Mouse (Mus musculus) limb, embryonic 10.5 days (tissue): ENCODE measurements around the gene Pola2. TPM values are rescaled to one million over a fixed set of nuclear protein-coding genes. Genes with fewer than 3 reads are reported as not detected.

Experiments used
- DNase-seq: peaks from one replicate; pipeline ENCODE4 v3.0.0-alpha.2; 2017; ENCODE audit warnings: low spot score
- H3K27ac ChIP-seq: fragments of 300-500 bp; sonication (generic); 2 replicates; pipeline ENCODE4 v1.5.1; 2016; ENCODE audit warnings: mild to moderate bottlenecking
- H3K27me3 ChIP-seq: fragments of 300-500 bp; sonication (generic); 2 replicates; pipeline ENCODE4 v1.6.1; 2016; ENCODE audit warnings: low read depth, mild to moderate bottlenecking; ENCODE audit not compliant: poor library complexity, severe bottlenecking
- H3K36me3 ChIP-seq: fragments of 300-500 bp; sonication (generic); 2 replicates; pipeline ENCODE4 v1.6.1; 2016; ENCODE audit warnings: mild to moderate bottlenecking, moderate library complexity
- H3K4me1 ChIP-seq: fragments of 300-500 bp; sonication (generic); 2 replicates; pipeline ENCODE4 v1.6.1; 2016
- H3K4me3 ChIP-seq: fragments of 300-500 bp; sonication (generic); 2 replicates; pipeline ENCODE4 v1.5.1; 2016; ENCODE audit warnings: mild to moderate bottlenecking, moderate library complexity
- H3K9me3 ChIP-seq: fragments of 300-500 bp; sonication (generic); replicated peaks from 2 replicates; pipeline ENCODE4 v1.6.1; 2016; ENCODE audit warnings: mild to moderate bottlenecking
- WGBS: fragments of 180-500 bp; shearing (Covaris S2); methylation state at CpG from one replicate; pipeline ENCODE4 v1.1.7; 2016; 5-methylcytosine and 5-hydroxymethylcytosine counted together
- polyA plus RNA-seq: library from polyadenylated mRNA; unstranded; fragments of >200 nt; fragmentation: Nextera tagmentation; extraction: Ambion mirVana; gene quantifications from 2 replicates; pipeline ENCODE4 v1.2.1, GENCODE M21; 2016

The Pola2 gene
- polyA plus RNA-seq, 1 experiment from 2014 or later, result 130 TPM

DNA sequence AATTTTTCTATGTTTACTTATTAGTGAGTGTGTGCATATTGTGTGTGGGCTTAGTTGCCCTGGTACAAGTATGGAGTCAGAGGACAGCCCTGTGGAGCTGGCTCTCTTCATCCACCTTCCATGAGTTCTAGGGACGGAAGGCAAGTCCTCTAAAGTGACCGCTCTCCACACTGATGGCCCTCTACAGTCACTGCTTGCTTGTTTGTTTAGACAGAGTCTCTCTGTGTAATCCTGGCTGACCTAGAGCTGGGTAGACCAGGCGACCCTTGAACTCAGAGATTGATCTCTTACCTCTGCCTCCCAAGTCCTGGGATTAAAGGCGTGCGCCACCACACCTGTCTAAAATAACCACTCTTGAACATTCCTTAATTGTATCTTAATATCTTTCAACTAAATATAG is 6.6 kb downstream of the Pola2 start:
- Histone ChIP-seq H3K9me3 (no peaks in the 10 kb centered on the region), H3K4me3 (no peak overlapping the region), H3K27me3 (no peaks in the 10 kb centered on the region), H3K36me3 (peaks cover 91% of the 10 kb centered on the region), H3K4me1 (peaks cover 19% of the 10 kb centered on the region), H3K27ac (no peak overlapping the region)
- 87% methylated on average over 5 of the region's 5 CpGs for WGBS
- no peak for DNase-seq

DNA sequence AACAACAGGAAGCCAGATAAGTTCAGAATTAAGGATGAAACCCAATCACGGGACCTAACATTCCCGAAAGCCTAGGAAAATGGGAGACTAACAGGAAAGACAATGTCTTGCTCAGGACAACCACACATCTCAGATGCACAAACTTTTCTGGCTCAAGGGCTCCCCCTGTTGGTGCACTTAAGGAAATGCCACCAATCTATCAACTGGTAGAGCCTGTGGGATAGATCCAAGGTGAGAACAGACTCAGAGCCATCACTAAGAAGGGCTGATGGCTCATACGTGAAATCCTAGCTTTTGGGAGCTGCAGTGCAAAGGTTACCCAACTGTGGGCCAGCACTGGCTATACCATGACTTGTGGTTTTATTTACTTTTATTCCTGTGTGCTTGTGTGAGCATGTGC is 7.3 kb downstream of the Pola2 start:
- Histone ChIP-seq H3K27ac (no peak overlapping the region), H3K9me3 (no peaks in the 10 kb centered on the region), H3K4me3 (no peak overlapping the region), H3K27me3 (no peaks in the 10 kb centered on the region), H3K36me3 (peaks cover 97% of the 10 kb centered on the region), H3K4me1 (peaks cover 23% of the 10 kb centered on the region)
- peak; percentile 85 for DNase-seq
- WGBS, result 46% methylated on average over 3 of the region's 3 CpGs

DNA sequence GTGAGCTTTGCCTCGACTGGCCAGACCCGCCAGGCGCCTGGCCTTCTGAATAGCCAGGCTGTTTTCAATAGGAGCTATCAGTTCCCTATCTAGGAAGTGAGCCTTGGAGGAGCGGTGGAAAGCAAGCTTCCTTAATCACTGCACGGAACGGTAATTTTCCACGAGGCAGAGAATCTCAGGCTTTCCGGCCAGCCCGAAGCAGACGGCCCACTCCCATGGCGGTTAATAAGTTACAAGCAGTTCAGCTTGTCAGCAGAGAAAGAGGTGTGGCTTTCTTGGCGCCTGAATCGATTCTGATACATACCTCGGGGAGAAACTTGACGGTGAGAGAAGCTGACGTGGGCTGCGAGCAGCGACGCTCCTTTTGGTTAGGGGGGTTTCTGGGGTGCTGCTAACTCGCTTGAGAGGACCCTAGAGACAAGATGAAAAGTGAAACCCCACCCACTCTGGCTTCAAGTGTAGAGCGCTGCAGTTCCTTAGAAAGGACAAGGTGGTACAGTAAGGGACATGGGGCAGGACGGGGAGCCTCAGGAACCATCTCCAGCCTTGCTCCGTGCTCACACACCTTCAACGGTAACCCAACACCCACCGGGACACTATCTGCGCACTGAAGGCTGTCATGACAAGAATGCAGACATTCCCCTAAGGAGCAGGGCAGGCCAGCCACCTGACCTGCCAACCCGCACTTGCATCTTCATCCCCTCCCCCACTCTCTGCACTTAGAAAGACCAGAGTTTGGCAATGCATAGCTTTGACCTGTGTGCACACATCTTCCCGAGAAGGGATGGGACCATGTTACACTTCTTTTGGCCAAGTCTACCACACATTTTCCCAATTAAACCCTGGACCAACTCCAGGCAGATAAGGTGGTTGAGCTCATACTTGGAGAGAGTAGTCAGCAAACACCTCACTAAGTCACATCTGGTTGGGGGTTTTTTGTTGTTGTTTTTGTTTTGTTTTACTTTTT is 8.0 kb downstream of the Pola2 start:
- WGBS, result 87% methylated on average over 28 of the region's 28 CpGs

DNA sequence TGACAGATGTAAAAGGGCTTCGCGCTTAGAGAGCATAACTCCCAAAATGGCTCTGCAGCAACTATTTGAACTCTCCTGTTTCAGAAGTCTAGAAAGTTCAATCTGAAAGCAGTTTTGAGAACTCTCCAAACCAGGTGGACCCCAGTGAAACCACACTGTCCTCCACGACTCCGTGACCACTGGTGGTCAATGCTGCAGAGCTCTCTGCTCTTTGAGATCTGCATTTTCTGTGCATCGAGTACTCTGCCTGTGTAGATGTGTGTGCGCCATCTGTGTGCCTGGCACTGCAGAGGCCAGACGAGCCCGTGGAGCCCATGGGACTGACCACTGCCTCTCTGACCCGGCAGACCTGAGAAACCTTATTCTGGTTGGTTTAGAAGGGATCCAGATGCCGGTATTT is 9.1 kb downstream of the Pola2 start:
- Histone ChIP-seq H3K9me3 (no peaks in the 10 kb centered on the region), H3K4me1 (peaks cover 18% of the 10 kb centered on the region), H3K4me3 (no peak overlapping the region), H3K36me3 (peaks cover 97% of the 10 kb centered on the region), H3K27me3 (no peaks in the 10 kb centered on the region), H3K27ac (no peak overlapping the region)
- DNase-seq, result no peak
- 92% methylated on average over 10 of the region's 10 CpGs for WGBS

More for the DNA sequence above, 8.0 kb downstream of the Pola2 start:
- H3K4me3 ChIP-seq, result no peak overlapping the region
- H3K4me1 ChIP-seq, result peaks cover 18% of the 10 kb centered on the region
- no peak for DNase-seq
- no peaks in the 10 kb centered on the region for H3K27me3 ChIP-seq
- no peak overlapping the region for H3K27ac ChIP-seq
- peaks cover 97% of the 10 kb centered on the region for H3K36me3 ChIP-seq
- H3K9me3 ChIP-seq, result no peaks in the 10 kb centered on the region

DNA sequence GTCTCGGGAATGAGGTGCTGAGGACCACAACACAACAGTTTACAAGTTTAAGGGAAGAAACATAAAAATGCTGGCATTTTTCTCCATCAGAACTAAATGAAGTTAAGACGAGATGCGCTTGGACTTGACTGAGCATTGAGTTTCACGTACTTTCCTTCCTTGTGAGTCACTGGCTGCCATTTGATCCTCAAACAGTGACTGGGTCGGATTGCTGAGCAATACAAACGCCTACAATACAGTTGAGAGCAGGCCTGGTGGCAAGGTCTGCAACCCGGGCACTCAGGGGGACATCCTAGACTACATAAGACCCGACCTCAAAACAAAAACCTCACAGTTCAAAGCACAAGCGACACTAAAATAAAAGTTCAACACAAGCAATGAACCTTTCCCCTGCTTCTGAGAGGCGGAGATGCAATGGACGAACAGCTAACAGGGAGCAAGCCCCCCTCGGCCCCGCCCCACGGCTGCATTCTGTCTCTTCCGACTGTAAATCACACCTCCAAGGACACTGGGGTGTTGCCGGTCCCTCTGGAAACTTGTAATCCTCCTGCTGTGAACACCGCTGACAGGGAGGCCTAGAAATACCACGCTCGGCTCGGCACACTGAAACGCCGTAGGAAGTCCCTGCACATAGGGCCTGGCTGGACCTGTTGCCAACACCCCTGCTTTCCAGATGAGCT is 9.8 kb downstream of the Pola2 start:
- Histone ChIP-seq H3K27ac (no peak overlapping the region), H3K36me3 (peaks cover 97% of the 10 kb centered on the region), H3K27me3 (no peaks in the 10 kb centered on the region), H3K9me3 (no peaks in the 10 kb centered on the region), H3K4me3 (no peak overlapping the region), H3K4me1 (peaks cover 18% of the 10 kb centered on the region)
- no peak for DNase-seq
- WGBS, result 81% methylated on average over 22 of the region's 22 CpGs

DNA sequence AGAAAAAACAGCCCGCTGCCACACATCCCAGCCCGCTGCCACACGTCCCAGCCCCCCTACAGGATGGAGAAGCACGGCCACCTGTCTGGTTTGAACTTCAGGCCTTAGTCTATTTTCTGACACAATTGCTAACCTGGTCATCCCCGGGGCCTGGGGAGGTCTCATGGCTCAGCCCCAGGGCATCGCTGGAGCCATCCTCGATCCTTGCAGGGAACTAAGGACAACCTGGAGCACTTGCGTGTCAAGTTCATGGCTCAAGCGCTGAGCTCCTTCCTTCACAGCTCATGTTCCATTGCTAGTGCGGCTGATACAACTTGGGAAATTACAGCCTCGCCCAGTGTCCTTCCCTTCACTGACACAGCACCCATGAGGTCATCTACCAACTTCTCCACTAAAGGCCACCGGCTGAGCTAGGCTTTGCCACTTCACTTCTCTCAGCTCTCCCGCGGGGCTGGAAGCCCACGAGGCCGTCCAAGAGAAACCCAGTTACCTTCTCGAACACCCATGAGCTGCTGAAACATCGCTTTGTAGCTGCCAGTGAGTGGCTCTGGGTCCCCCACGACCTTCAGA is 10.7 kb downstream of the Pola2 start:
- peaks cover 18% of the 10 kb centered on the region for H3K4me1 ChIP-seq
- no peak overlapping the region for H3K4me3 ChIP-seq
- H3K27ac ChIP-seq, result 0 out of 2 replicates have a peak overlapping the region, but pooled peaks have one; percentile 53
- no peaks in the 10 kb centered on the region for H3K9me3 ChIP-seq
- no peak for DNase-seq
- peaks cover 97% of the 10 kb centered on the region for H3K36me3 ChIP-seq
- 94% methylated on average over 19 of the region's 19 CpGs for WGBS
- no peaks in the 10 kb centered on the region for H3K27me3 ChIP-seq

DNA sequence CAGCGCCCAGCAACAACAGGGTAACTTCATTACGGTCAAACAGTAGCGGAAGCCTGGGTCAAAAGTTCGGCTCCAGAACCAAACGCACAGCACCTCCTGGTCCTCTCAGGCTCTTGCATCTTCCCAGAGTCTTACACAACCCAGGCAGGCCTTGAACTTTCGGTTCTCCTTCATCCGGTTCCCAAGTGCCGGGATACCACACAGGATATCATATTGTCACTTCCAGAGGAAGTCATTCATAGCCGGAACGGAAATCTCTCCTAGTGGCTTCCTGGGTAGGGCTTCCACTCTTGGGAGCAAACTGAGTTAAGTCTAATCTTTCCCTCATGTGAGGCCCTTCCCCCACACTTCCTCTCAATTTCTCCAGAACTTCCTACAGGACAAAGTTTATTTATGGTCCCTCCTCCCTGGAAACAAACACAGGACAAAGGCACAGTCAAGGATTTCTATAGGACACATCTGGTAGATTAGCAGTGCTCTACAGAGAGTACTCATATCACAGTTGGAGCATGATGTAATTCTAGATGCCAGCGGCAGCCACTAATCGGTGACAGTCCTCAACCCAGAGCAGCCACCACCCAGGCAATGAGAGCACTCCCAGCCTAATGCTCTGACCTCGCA is 11.8 kb downstream of the Pola2 start:
- Histone ChIP-seq H3K27me3 (no peaks in the 10 kb centered on the region), H3K27ac (peak overlapping the region; percentile 53), H3K36me3 (peaks cover 97% of the 10 kb centered on the region), H3K4me1 (peaks cover 18% of the 10 kb centered on the region), H3K4me3 (no peak overlapping the region), H3K9me3 (no peaks in the 10 kb centered on the region)
- 88% methylated on average over 13 of the region's 13 CpGs for WGBS
- no peak for DNase-seq

DNA sequence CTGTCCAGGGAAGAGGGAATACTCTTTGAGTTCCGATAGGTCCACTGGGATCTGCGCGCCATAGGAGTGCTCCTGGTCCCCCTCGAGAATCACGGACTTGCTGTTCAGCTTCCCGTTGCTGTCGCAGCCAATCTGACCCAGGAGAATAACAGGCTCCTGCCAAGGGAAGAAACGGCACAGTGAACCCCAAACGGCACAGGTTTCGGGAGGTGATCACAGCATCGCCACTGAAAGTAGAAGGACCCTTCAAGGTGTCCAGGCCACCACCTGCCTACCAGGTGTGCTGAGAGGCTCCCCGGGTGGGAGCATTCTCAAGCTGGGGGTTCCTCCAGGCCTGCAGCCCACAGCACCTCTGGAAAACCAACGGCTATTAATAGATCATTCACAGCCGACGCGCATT is 12.4 kb downstream of the Pola2 start:
- WGBS, result 92% methylated on average over 16 of the region's 16 CpGs
- Histone ChIP-seq H3K9me3 (no peaks in the 10 kb centered on the region), H3K36me3 (peaks cover 98% of the 10 kb centered on the region), H3K4me1 (peaks cover 18% of the 10 kb centered on the region), H3K4me3 (no peak overlapping the region), H3K27ac (no peak overlapping the region), H3K27me3 (no peaks in the 10 kb centered on the region)
- no peak for DNase-seq

DNA sequence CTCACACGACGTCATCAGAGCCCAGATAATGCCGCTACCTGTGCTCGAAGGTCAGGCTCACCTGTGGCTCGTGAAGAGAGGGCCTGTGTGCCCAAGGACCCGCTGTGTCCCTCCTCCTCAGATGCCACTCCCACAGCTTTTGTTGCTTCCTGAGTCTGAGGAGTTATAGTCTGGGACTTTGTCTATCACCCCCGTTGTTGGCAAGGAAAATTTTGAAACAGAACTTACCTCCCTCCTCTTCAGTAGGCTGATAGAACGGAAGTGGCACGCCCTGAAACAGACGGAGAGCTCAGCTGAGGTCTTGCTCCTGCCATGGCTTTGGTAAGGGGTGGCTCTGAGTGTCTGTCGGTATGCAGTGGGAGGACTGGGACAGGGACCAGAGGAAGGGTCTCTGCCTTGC is 13.8 kb downstream of the Pola2 start:
- Histone ChIP-seq H3K36me3 (peaks cover 100% of the 10 kb centered on the region), H3K27me3 (no peaks in the 10 kb centered on the region), H3K9me3 (no peaks in the 10 kb centered on the region), H3K4me3 (no peak overlapping the region), H3K4me1 (peaks cover 21% of the 10 kb centered on the region), H3K27ac (no peak overlapping the region)
- WGBS, result 96% methylated on average over 11 of the region's 11 CpGs
- no peak for DNase-seq

DNA sequence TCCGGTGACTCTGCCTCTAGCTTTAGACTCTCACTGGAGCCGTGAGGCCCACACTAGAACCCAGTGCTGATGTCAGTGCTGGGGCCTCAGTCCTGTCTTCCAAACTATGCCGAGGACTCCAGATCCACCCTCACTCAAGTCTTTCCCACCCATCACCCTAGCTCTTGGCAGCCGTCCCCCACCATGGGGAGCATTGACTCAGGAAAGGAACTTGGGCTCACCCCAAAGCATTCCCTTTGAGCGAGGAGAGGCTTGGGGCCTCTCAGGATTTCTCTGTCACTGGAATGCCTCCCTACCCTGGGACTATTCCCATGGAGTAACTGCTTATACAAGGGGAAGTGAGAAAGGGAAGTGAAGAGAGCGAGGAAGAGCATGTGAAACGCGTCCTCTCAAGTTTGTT is 18.1 kb downstream of the Pola2 start:
- Histone ChIP-seq H3K27ac (no peak overlapping the region), H3K4me1 (peaks cover 11% of the 10 kb centered on the region), H3K36me3 (peaks cover 99% of the 10 kb centered on the region), H3K4me3 (no peak overlapping the region), H3K27me3 (no peaks in the 10 kb centered on the region), H3K9me3 (no peaks in the 10 kb centered on the region)
- no peak for DNase-seq
- 89% methylated on average over 8 of the region's 8 CpGs for WGBS

DNA sequence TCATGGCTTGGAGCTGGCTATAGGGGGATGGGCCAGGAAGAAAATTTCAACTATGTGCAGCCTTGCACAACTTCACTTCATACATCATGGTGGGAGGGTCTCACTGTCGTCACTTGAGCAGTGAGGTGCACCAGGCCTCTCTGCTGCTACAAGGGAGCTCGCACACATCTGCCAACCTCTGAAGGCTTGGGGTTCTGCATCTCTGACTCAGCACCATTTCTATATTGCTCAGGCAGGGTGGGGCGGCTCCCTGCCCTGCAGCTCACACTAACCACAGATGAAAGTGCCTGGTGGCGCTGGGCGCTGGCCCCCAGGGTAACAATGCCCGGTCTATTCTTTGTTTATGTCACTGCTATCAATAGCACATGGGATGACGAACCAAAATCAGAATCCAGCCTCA is 19.0 kb downstream of the Pola2 start:
- H3K27ac ChIP-seq, result peak overlapping the region; percentile 42; the same call in 1 of the 2 replicates
- H3K36me3 ChIP-seq, result peaks cover 98% of the 10 kb centered on the region
- 77% methylated on average over 7 of the region's 7 CpGs for WGBS
- no peak overlapping the region for H3K4me3 ChIP-seq
- H3K9me3 ChIP-seq, result no peaks in the 10 kb centered on the region
- peaks cover 11% of the 10 kb centered on the region for H3K4me1 ChIP-seq
- no peak for DNase-seq
- no peaks in the 10 kb centered on the region for H3K27me3 ChIP-seq

DNA sequence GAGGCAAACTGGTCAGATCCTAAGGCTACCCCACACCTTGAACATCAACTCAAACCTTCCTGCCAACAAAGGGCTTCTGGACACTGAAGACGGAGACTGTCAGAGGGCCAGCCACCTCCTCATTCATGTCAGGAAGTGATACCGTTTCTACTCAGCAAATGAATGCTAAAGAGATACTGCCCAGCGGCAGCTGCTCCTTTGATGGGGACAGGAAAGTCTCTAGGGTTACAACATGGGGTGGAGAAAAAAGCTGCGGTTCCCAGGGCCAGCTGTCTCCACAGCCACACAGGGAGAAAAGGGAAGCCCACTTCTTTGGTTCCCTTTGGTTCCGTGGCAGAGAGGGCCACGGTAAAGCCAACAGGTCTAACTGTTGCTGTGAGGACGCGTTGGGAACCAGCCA is 19.9 kb downstream of the Pola2 start:
- WGBS, result 83% methylated on average over 8 of the region's 8 CpGs
- Histone ChIP-seq H3K4me3 (no peak overlapping the region), H3K36me3 (peaks cover 98% of the 10 kb centered on the region), H3K4me1 (peaks cover 11% of the 10 kb centered on the region), H3K9me3 (no peaks in the 10 kb centered on the region), H3K27me3 (no peaks in the 10 kb centered on the region), H3K27ac (0 out of 2 replicates have a peak overlapping the region, but pooled peaks have one; percentile 25)
- DNase-seq, result no peak
